Mouse (Mus musculus) colon, adult 2 months (tissue): Measurements from ENCODE around the gene Cyp2j13. TPM values are rescaled to one million over a fixed set of nuclear protein-coding genes. Genes with fewer than 3 reads are reported as not detected.

ENCODE experiments used
- polyA plus RNA-seq: library from polyadenylated mRNA; depleted of rRNA; stranded (reverse); fragments of >200 nt; gene quantifications from 2 replicates; pipeline ENCODE4 v1.2.3, GENCODE M21; 2012; rRNA removed

The Cyp2j13 gene
- 0.13 TPM in 1 of 2 replicates, not detected in the other for polyA plus RNA-seq

DNA sequence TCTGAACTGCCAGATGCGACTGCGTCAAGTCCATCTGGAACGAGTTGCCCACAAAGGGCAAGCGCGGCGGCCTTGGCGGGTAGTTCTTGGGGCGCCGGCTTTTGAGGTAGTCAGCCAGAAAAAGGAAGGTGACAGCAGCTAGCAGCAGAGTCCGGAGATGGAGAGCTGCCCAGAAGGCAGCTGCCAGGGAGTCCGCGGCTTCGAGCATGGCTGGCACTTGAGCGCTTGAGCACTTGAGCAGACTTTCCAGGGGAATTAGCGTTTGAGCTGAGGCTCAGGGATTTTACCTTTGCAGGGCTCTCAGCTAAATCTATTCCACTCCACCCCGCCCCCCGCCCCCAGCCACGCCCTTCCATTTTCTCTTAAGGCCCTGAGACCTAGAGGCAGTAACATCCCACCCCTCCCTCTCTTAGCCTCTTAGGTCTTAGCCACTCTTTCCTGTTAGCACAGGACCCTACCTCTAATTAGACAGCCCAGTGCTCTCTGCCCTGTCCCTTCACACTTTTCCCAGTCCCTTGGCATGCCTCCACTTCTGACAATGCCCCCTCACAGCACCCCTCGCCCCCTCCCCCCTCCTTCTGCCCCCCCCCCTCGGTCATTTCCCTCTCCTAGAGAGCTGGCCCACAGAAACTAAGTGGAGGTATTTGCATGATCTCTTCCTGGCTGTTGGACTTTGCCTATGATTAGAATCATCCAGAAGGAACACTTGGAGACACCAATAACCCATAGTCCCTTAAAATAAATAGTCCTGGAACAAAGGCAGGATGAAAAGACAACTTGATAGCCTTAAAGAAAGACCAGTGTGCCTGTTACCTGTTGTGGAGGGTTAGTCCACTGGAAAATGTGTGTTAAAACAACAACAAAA is at the start of gene Cyp2j13:
Gene Cyp2j13, minus strand, starts transcription at position 286 of the 865 bp plus-strand sequence.

Other genes with a start within 250 kb of the Cyp2j13 start
- 17.4 and 19.1 TPM in 2 replicates for gene Hook1, start 110.3 kb downstream of the Cyp2j13 start, polyA plus RNA-seq
- not detected in 2 replicates for gene Cyp2j12, start 63.6 kb upstream of the Cyp2j13 start, polyA plus RNA-seq
- gene Cyp2j7, start 159.1 kb upstream of the Cyp2j13 start, polyA plus RNA-seq: not detected in 2 replicates